Mouse (Mus musculus) stomach, postnatal 0 days (tissue): ENCODE measurements at regions not wholly inside any gene's neighbourhood (a gene's known extent, or its start where the extent isn't known, plus 50 kb on each side); places are given as distances from the start of the nearest gene placed in this dataset.

Experiments used
- ATAC-seq: fragments of 200-750 bp; cut with Nextera tagmentation; 2 replicates; pipeline ENCODE4 v1.8.0; 2017; ENCODE audit not compliant: low FRiP score, low TSS enrichment
- DNase-seq: peaks from one replicate; pipeline ENCODE4 v3.0.0-alpha.2; 2016; ENCODE audit warnings: low spot score
- H3K27ac ChIP-seq: fragments of 300-500 bp; sonication (generic); replicated peaks from 2 replicates; pipeline ENCODE4 v1.5.1; 2014; ENCODE audit warnings: mild to moderate bottlenecking, control low read depth
- H3K27me3 ChIP-seq: fragments of 300-500 bp; sonication (generic); 2 replicates; pipeline ENCODE4 v1.6.1; 2014; ENCODE audit warnings: low read length; ENCODE audit not compliant: control insufficient read depth, insufficient read depth
- H3K36me3 ChIP-seq: fragments of 300-500 bp; sonication (generic); 2 replicates; pipeline ENCODE4 v1.6.1; 2014; ENCODE audit warnings: low read length, mixed read lengths; ENCODE audit not compliant: control insufficient read depth, insufficient read depth
- H3K4me1 ChIP-seq: fragments of 300-500 bp; sonication (generic); replicated peaks from 2 replicates; pipeline ENCODE4 v1.6.1; 2014; ENCODE audit warnings: antibody characterized with exemption; ENCODE audit not compliant: control insufficient read depth, insufficient read depth
- H3K4me2 ChIP-seq: fragments of 300-500 bp; sonication (generic); replicated peaks from 2 replicates; pipeline ENCODE4 v1.6.1; 2014; ENCODE audit warnings: low read depth, mild to moderate bottlenecking, control low read depth, moderate library complexity
- H3K4me3 ChIP-seq: fragments of 300-500 bp; sonication (generic); 2 replicates; pipeline ENCODE4 v1.5.1; 2014; ENCODE audit warnings: low read depth, low read length, control low read depth
- H3K9ac ChIP-seq: fragments of 300-500 bp; sonication (generic); 2 replicates; pipeline ENCODE4 v1.6.1; 2014; ENCODE audit warnings: mild to moderate bottlenecking, low read length, control low read depth, mixed read lengths
- H3K9me3 ChIP-seq: fragments of 300-500 bp; sonication (generic); 2 replicates; pipeline ENCODE4 v1.6.1; 2016; ENCODE audit warnings: low read length; ENCODE audit not compliant: control insufficient read depth
- CTCF ChIP-seq: IDR thresholded peaks from 2 replicates; pipeline ENCODE4 v1.5.1; 2016; ENCODE audit warnings: antibody characterized with exemption, low read depth, mild to moderate bottlenecking, moderate library complexity
- EP300 ChIP-seq: optimal IDR thresholded peaks from 2 replicates; pipeline ENCODE3; 2016; ENCODE audit warnings: antibody characterized with exemption
- WGBS: fragments of 180-500 bp; shearing (Covaris S2); extraction: QIAGEN DNeasy Blood & Tissue Kit; methylation state at CpG from one replicate; pipeline ENCODE4 v1.1.7; 2014; 5-methylcytosine and 5-hydroxymethylcytosine counted together

DNA sequence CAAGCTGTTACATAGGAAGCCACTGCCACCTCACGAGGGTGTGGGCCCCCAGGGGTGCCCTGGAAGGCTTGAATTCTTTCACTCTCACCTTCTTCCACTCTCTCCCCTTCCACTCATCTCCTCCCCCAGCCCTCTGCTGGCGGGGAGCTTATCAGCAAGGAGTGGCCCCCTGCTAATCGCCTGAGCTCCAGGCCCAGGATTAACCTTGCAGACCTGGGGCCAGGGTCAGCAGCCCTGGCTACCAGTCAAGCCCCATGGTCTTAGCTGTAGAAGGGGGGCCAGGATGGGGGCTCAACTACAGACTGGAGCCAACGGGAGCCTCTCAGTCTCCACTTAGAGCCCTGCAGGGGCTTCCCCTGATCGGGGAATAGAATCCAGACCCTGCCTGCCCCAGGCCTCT is 75.8 kb upstream of the Larp1 start:
- ATAC-seq (no peak), DNase-seq (no peak)
- Histone ChIP-seq H3K36me3 (no peaks in the 10 kb centered on the region), H3K27ac (no peak overlapping the region), H3K9ac (no peak overlapping the region), H3K4me1 (0 out of 2 replicates have a peak, but pooled peaks cover 2% of the 10 kb centered on the region), H3K4me2 (no peak overlapping the region), H3K4me3 (no peak overlapping the region), H3K27me3 (no peaks in the 10 kb centered on the region), H3K9me3 (no peaks in the 10 kb centered on the region)
- 16% methylated on average over 5 of the region's 5 CpGs for WGBS
- TF ChIP-seq EP300 = no peak
- peak; percentile 33 for TF ChIP-seq CTCF

DNA sequence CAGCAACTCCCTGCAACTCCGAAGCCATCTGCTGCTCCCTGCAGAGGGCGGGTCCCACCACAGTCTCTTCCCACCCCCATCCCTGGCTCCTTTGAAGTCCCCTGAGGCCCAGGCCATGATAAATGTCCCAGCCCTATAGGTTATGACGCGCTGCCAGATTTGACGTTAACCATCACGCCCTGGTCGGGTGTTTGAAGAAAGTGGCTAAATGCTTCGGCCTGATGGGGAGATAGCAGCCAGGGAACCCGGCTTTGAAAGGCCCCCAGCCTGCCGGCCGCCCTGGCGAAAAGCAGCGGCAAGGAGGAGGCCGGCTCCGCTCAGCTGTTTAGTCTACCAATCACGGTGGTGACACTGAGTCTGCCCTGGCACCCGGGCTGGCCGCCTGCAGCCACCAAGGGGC is 79.4 kb upstream of the Larp1 start:
- Histone ChIP-seq H3K4me3 (no peak overlapping the region), H3K4me1 (0 out of 2 replicates have a peak, but pooled peaks cover 2% of the 10 kb centered on the region), H3K4me2 (peak overlapping the region; percentile 17; the same call in 1 of the 2 replicates), H3K9me3 (no peaks in the 10 kb centered on the region), H3K27me3 (no peaks in the 10 kb centered on the region), H3K9ac (0 out of 2 replicates have a peak overlapping the region, but pooled peaks have one; percentile 27), H3K27ac (no peak overlapping the region), H3K36me3 (no peaks in the 10 kb centered on the region)
- no peak for TF ChIP-seq CTCF
- no peak for TF ChIP-seq EP300
- DNase-seq (no peak), ATAC-seq (0 out of 2 replicates have a peak, but pooled peaks have one; percentile 21)
- 4% methylated on average over 18 of the region's 18 CpGs for whole genome bisulfite sequencing

DNA sequence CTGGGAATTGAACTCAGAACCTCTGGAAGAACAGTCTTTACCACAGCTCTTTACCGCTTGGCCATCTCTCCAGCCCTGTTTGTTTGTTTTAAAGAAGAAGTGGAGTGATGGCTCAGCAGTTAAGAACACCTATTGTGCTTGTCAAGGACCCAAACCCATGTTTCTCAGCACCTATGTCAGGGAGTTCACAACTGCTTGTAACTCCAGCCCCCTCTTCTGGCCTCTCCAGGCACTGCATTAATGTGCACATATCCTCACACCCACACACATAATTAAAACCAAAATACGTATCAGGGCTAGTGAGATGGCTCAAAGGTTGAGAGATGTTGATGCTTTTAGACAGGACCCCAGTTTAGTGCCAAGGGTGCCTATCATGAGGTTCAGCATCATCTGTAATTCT is 87.6 kb upstream of the Hand1 start:
- no peak overlapping the region for H3K4me3 ChIP-seq
- H3K27me3 ChIP-seq = no peaks in the 10 kb centered on the region
- H3K9ac ChIP-seq = no peak overlapping the region
- no peaks in the 10 kb centered on the region for H3K9me3 ChIP-seq
- no peak for ATAC-seq
- WGBS = 92% methylated on average over 2 of the region's 2 CpGs
- H3K4me1 ChIP-seq = no peaks in the 10 kb centered on the region
- no peaks in the 10 kb centered on the region for H3K36me3 ChIP-seq
- no peak overlapping the region for H3K27ac ChIP-seq
- TF ChIP-seq CTCF (peak; percentile 59), EP300 (no peak)
- no peak for DNase-seq
- H3K4me2 ChIP-seq = no peak overlapping the region

DNA sequence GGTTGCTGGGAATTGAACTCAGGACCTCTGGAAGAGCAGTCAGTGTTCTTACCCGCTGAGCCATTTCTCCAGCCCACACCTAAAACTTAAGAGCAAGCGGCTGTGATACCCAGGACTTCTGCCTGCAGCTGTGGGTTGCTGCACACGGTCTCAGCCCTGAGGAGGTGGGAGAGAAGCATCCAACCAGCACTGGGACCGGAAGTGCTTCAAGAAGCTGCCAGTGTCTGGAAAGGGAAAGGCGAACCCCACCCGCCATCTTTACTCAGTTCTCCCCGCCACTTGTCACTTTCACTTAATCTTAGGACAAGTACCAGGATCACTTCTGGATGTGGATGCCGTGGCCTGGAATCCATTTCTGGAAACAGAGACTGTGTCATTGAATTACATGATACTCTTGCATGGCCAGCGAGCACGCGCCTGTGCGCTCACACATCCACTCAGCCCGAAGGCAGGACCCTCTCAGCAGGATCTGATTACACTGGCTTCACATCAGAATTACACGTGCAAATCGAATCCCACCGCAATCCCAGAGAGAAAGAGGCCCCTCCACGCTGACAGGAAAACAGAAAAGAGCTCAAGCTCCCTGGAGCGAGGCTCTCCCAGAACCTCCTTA is 85.9 kb upstream of the Hand1 start:
- Histone ChIP-seq H3K27ac (no peak overlapping the region), H3K9ac (no peak overlapping the region), H3K27me3 (no peaks in the 10 kb centered on the region), H3K4me3 (no peak overlapping the region), H3K4me2 (no peak overlapping the region), H3K9me3 (no peaks in the 10 kb centered on the region), H3K36me3 (no peaks in the 10 kb centered on the region), H3K4me1 (no peaks in the 10 kb centered on the region)
- TF ChIP-seq EP300 (no peak), CTCF (no peak)
- WGBS = 81% methylated on average over 18 of the region's 18 CpGs
- DNase-seq (no peak), ATAC-seq (no peak)

DNA sequence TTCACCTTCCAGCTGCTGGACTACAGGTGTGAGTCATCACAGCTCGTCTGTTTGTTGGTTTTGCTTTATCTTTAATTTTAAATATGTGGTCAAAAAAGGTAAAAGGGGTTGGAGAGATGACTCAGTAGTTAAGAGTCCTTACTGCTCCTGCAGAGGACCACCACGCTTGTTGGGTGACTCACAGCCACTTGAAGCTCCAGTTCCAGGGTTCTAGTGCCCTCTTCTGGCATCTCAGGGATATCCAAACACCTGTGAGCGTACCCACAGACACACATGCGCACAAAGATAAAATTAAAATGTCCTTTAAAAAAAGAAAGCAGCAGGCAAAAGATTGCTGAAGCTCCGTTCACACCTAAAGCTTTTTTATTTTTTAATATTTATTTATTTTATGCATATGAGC is 85.4 kb upstream of the Hand1 start:
- no peak overlapping the region for H3K27ac ChIP-seq
- H3K4me2 ChIP-seq = no peak overlapping the region
- H3K36me3 ChIP-seq = no peaks in the 10 kb centered on the region
- no peaks in the 10 kb centered on the region for H3K27me3 ChIP-seq
- ATAC-seq = no peak
- no peaks in the 10 kb centered on the region for H3K9me3 ChIP-seq
- H3K9ac ChIP-seq = no peak overlapping the region
- DNase-seq = no peak
- WGBS = 68% methylated on average over 5 of the region's 5 CpGs
- H3K4me1 ChIP-seq = no peaks in the 10 kb centered on the region
- no peak overlapping the region for H3K4me3 ChIP-seq
- TF ChIP-seq CTCF (peak; percentile 36), EP300 (no peak)

DNA sequence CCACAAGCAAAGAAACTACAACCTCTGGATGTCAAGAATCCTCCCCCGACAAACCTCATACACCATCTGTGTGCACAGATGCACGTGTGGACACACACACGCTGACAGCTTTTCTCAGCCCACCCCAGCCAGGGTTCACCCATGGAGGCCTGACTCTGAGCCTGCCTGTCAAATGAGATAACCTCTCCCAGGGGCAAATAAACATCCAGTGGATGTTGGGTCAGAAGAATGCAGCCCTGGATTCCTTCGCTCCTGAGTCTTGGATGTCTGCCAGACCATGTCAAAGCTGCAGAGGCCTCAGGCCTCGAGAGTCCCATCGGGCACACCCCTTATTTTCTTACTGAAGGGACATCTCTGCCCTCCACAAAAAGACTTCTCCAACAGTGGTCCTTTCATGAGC is 83.4 kb upstream of the Hand1 start:
- DNase-seq (no peak), ATAC-seq (no peak)
- no peak overlapping the region for H3K4me2 ChIP-seq
- no peak overlapping the region for H3K9ac ChIP-seq
- TF ChIP-seq CTCF (no peak), EP300 (no peak)
- H3K27ac ChIP-seq = no peak overlapping the region
- H3K4me1 ChIP-seq = no peaks in the 10 kb centered on the region
- no peak overlapping the region for H3K4me3 ChIP-seq
- 6% methylated on average over 6 of the region's 6 CpGs for WGBS
- no peaks in the 10 kb centered on the region for H3K27me3 ChIP-seq
- H3K9me3 ChIP-seq = no peaks in the 10 kb centered on the region
- H3K36me3 ChIP-seq = no peaks in the 10 kb centered on the region
